Mouse (Mus musculus): Measurements from ENCODE around the gene 1190002N15Rik. TPM values are rescaled to one million over a fixed set of nuclear protein-coding genes. Genes with fewer than 3 reads are reported as not detected.

The 1190002N15Rik gene
- polyA plus RNA-seq, 1 experiment from 2014 or later, result 6.0 TPM

- Histone ChIP-seq H3K9me3 (replicated peaks; ENCODE audit: control insufficient read depth, low read length) (no peaks in the 10 kb centered on the region), H3K4me1 (ENCODE audit: control insufficient read depth, insufficient read depth, low read length) (no peaks in the 10 kb centered on the region), H3K36me3 (ENCODE audit: control insufficient read depth, insufficient read depth, low read length) (no peaks in the 10 kb centered on the region), H3K4me2 (ENCODE audit: low read depth, low read length) (peak overlapping the region; percentile 11; the same call in 1 of the 2 replicates), H3K27ac (ENCODE audit: low read length) (no peak overlapping the region), H3K4me3 (replicated peaks; ENCODE audit: low read length) (no peak overlapping the region), H3K27me3 (ENCODE audit: control insufficient read depth, insufficient read depth, low read length) (no peaks in the 10 kb centered on the region), H3K9ac (ENCODE audit: low read length) (no peak overlapping the region)
- ATAC-seq (ENCODE audit: insufficient read depth, low FRiP score), result 0 out of 2 replicates have a peak, but pooled peaks have one; percentile 21
- 60% methylated on average over 10 of the region's 10 CpGs for WGBS
Observed at GRCm38 (mm10) chr9:94472963-94473582, 64.8 kb downstream of the 1190002N15Rik start.

GRCm38 (mm10) chr9:94471485-94471884 lies 66.4 kb downstream of the 1190002N15Rik start:
- ATAC-seq (ENCODE audit: insufficient read depth, low FRiP score), result no peak
- Histone ChIP-seq H3K36me3 (ENCODE audit: control insufficient read depth, insufficient read depth, low read length) (no peaks in the 10 kb centered on the region), H3K27ac (ENCODE audit: low read length) (no peak overlapping the region), H3K4me2 (ENCODE audit: low read depth, low read length) (no peak overlapping the region), H3K4me3 (replicated peaks; ENCODE audit: low read length) (no peak overlapping the region), H3K9ac (ENCODE audit: low read length) (no peak overlapping the region), H3K27me3 (ENCODE audit: control insufficient read depth, insufficient read depth, low read length) (no peaks in the 10 kb centered on the region), H3K4me1 (ENCODE audit: control insufficient read depth, insufficient read depth, low read length) (no peaks in the 10 kb centered on the region), H3K9me3 (replicated peaks; ENCODE audit: control insufficient read depth, low read length) (no peaks in the 10 kb centered on the region)
- WGBS, result 41% methylated on average over 2 of the region's 2 CpGs

Other genes with a start within 250 kb of the 1190002N15Rik start
- gene Slc9a9, start 131.8 kb upstream of the 1190002N15Rik start, polyA plus RNA-seq (2015; fragmentation: Nextera tagmentation; extraction: Ambion mirVana), result 4.9 and 5.1 TPM in 2 replicates

Data from stomach, embryonic 16.5 days (tissue).